Mouse (Mus musculus) ovary, postnatal 14 days (tissue): ENCODE measurements around the gene Mef2b.
"Not testable (repeated sequence)": the region's sequence is repeated elsewhere in the genome, so short reads cannot be mapped to it uniquely, and the experiment has no call there.

Source experiments
- DNase-seq: peaks from one replicate; pipeline ENCODE4 v3.0.0; 2022; ENCODE audit warnings: low spot score

Mef2b gene

GRCm38 (mm10) chr8:70179082-70179481 is 39.6 kb downstream of the Mef2b start:
- no peak for DNase-seq

- no peak for DNase-seq
Observed at GRCm38 (mm10) chr8:70181212-70181902, 41.8 kb downstream of the Mef2b start.

GRCm38 (mm10) chr8:70181903-70182252 is 42.4 kb downstream of the Mef2b start:
- no peak for DNase-seq

- DNase-seq: no peak
Observed at GRCm38 (mm10) chr8:70183194-70183593, 43.7 kb downstream of the Mef2b start.

GRCm38 (mm10) chr8:70188707-70189106 is 49.2 kb downstream of the Mef2b start:
- no peak for DNase-seq

- DNase-seq: no peak
Observed at GRCm38 (mm10) chr8:70193238-70193637, 53.7 kb downstream of the Mef2b start.

GRCm38 (mm10) chr8:70194191-70194590 is 54.7 kb downstream of the Mef2b start:
- DNase-seq: no peak

GRCm38 (mm10) chr8:70195762-70196161 is 56.3 kb downstream of the Mef2b start:
- DNase-seq: no peak

- no peak for DNase-seq
Observed at GRCm38 (mm10) chr8:70197603-70198002, 58.1 kb downstream of the Mef2b start.

GRCm38 (mm10) chr8:70200098-70200681 is 60.7 kb downstream of the Mef2b start:
- no peak for DNase-seq

GRCm38 (mm10) chr8:70201417-70201816 is 61.9 kb downstream of the Mef2b start:
- no peak for DNase-seq

GRCm38 (mm10) chr8:70203072-70203471 is 63.6 kb downstream of the Mef2b start:
- DNase-seq: no peak

GRCm38 (mm10) chr8:70204757-70205156 is 65.2 kb downstream of the Mef2b start:
- no peak for DNase-seq

- DNase-seq: no peak
Observed at GRCm38 (mm10) chr8:70208130-70208529, 68.6 kb downstream of the Mef2b start.

- no peak for DNase-seq
Observed at GRCm38 (mm10) chr8:70210538-70210937, 71.0 kb downstream of the Mef2b start.

GRCm38 (mm10) chr8:70211275-70211674 is 71.8 kb downstream of the Mef2b start:
- DNase-seq: no peak

GRCm38 (mm10) chr8:70211726-70212111 is 72.2 kb downstream of the Mef2b start:
- no peak for DNase-seq

- peak; percentile 95 for DNase-seq
Observed at GRCm38 (mm10) chr8:70212112-70213055, 72.9 kb downstream of the Mef2b start, which contains the start of gene Slc25a42. Gene Slc25a42 (minus strand): TSS chr8:70212305.

GRCm38 (mm10) chr8:70214411-70214810 is 74.9 kb downstream of the Mef2b start:
- DNase-seq: no peak

GRCm38 (mm10) chr8:70215092-70215491 is 75.6 kb downstream of the Mef2b start:
- DNase-seq: no peak

- DNase-seq: not testable (repeated sequence)
Observed at GRCm38 (mm10) chr8:70216161-70216560, 76.7 kb downstream of the Mef2b start.

- no peak for DNase-seq
Observed at GRCm38 (mm10) chr8:70216566-70216965, 77.1 kb downstream of the Mef2b start.
